Mouse (Mus musculus) embryonic facial prominence, embryonic 15.5 days (tissue): ENCODE measurements around the gene Magi1. TPM values are rescaled to one million over a fixed set of nuclear protein-coding genes. Genes with fewer than 3 reads are reported as not detected.

Source experiments
- ATAC-seq: fragments of 200-750 bp; cut with Nextera tagmentation; 2 replicates; pipeline ENCODE4 v1.8.0; 2017; ENCODE audit warnings: low read depth, moderate TSS enrichment; ENCODE audit not compliant: insufficient number of reproducible peaks, low FRiP score, low TSS enrichment
- H3K27ac ChIP-seq: fragments of 300-500 bp; sonication (generic); replicated peaks from 2 replicates; pipeline ENCODE4 v1.5.1; 2015; ENCODE audit warnings: mild to moderate bottlenecking, inconsistent platforms
- H3K27me3 ChIP-seq: fragments of 300-500 bp; sonication (generic); 2 replicates; pipeline ENCODE4 v1.6.1; 2015; ENCODE audit warnings: inconsistent platforms
- H3K36me3 ChIP-seq: fragments of 300-500 bp; sonication (generic); 2 replicates; pipeline ENCODE4 v1.6.1; 2015; ENCODE audit warnings: mild to moderate bottlenecking, inconsistent platforms
- H3K4me1 ChIP-seq: fragments of 300-500 bp; sonication (generic); 2 replicates; pipeline ENCODE4 v1.6.1; 2015; ENCODE audit warnings: inconsistent platforms
- H3K4me2 ChIP-seq: fragments of 300-500 bp; sonication (generic); replicated peaks from 2 replicates; pipeline ENCODE4 v1.6.1; 2015; ENCODE audit warnings: mild to moderate bottlenecking, inconsistent platforms
- H3K4me3 ChIP-seq: fragments of 300-500 bp; sonication (generic); replicated peaks from 2 replicates; pipeline ENCODE4 v1.5.1; 2015; ENCODE audit warnings: mild to moderate bottlenecking, inconsistent platforms
- H3K9ac ChIP-seq: fragments of 300-500 bp; sonication (generic); 2 replicates; pipeline ENCODE4 v1.6.1; 2015; ENCODE audit warnings: inconsistent platforms
- H3K9me3 ChIP-seq: fragments of 300-500 bp; sonication (generic); replicated peaks from 2 replicates; pipeline ENCODE4 v1.6.1; 2016; ENCODE audit warnings: inconsistent platforms
- WGBS: fragments of 180-500 bp; shearing (Covaris S2); methylation state at CpG from one replicate; pipeline ENCODE4 v1.1.7; 2015; 5-methylcytosine and 5-hydroxymethylcytosine counted together
- polyA plus RNA-seq: library from polyadenylated mRNA; unstranded; fragments of >200 nt; fragmentation: Nextera tagmentation; extraction: Ambion mirVana; gene quantifications from 2 replicates; pipeline ENCODE4 v1.2.1, GENCODE M21; 2015

Gene Magi1
- polyA plus RNA-seq, 1 experiment from 2014 or later: 8.3 TPM

DNA sequence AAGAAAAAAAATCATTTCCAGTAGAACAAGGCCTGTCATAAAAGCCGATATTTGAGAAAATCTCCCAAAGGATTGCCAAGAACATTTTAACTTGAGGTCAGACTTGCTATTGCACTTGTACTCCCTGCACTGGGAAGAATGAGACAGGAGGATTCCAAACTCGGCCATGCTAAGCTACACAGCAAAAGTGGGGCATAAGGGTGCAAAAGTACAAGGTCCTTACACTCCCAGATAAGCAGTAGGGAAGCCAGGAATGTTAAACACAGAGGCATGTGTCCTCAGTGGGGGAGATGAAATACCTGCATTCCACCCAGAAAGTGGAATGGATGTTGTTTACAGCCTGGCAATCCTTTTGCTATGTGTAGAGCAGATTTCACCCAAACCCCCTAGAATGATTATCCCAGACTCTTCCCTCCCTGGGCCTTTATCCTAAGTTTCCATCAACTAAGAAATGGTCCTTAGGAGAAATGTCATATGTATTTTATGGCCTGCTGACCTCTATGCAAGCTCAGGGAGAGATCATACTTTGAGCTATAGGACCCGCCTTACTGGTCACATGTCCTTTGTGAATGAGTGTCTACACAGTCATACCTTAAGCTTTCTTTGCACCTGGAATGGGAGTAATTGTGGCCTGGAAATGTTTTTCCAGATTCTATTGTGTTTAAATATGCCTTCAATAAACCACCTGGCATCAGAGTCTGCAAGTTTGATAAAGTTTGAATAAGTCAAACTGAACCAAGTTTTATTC lies 128.7 kb downstream of the Magi1 start:
- H3K4me2 ChIP-seq: no peak overlapping the region
- 62% methylated on average over 3 of the region's 3 CpGs for WGBS
- H3K36me3 ChIP-seq: no peaks in the 10 kb centered on the region
- no peak overlapping the region for H3K4me3 ChIP-seq
- peaks cover 17% of the 10 kb centered on the region for H3K4me1 ChIP-seq
- no peaks in the 10 kb centered on the region for H3K27me3 ChIP-seq
- ATAC-seq: no peak
- no peaks in the 10 kb centered on the region for H3K9me3 ChIP-seq
- no peak overlapping the region for H3K27ac ChIP-seq
- H3K9ac ChIP-seq: no peak overlapping the region

DNA sequence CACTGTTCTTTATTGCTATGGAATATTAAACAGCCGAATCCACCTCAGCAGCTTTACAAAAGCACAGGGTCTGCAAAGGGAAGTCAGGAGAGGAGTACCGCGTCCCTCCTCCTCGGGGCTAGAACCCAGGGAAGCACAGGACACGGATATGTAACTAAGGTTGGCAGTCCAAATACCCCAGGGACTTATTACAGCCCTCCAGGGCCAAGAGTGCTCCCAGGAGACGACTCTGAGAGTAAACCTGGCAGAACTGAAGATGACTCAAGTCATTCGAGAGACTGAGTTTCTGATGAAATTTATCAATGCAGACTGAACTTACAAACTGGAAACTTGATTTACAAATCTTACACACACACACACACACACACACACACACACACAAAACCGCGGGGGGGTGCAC lies 130.8 kb downstream of the Magi1 start:
- Histone ChIP-seq H3K9ac (no peak overlapping the region), H3K4me3 (no peak overlapping the region), H3K4me1 (peaks cover 21% of the 10 kb centered on the region), H3K27me3 (no peaks in the 10 kb centered on the region), H3K4me2 (no peak overlapping the region), H3K27ac (no peak overlapping the region), H3K36me3 (no peaks in the 10 kb centered on the region), H3K9me3 (no peaks in the 10 kb centered on the region)
- 63% methylated on average over 9 of the region's 9 CpGs for WGBS
- no peak for ATAC-seq

DNA sequence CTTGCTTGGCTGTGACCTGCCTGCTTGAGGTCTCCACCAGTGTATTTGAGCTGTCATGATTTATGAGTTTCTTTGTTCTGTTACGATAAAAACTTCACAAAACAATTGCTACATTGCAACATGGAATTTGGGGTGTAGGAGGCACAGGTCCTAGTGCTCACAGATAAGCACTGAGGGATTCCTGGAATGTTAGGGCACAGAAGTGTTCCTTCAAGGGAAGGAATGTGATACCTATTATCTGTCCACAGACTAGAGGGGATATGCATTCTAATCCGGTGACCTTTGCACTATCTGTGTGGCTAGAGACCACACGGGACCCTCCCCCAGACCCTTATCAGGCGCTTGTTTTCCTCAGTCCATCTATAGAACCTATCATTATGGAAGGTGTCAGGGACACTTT lies 132.8 kb downstream of the Magi1 start:
- Histone ChIP-seq H3K9me3 (no peaks in the 10 kb centered on the region), H3K36me3 (no peaks in the 10 kb centered on the region), H3K4me2 (no peak overlapping the region), H3K4me3 (no peak overlapping the region), H3K27me3 (no peaks in the 10 kb centered on the region), H3K27ac (no peak overlapping the region), H3K9ac (no peak overlapping the region), H3K4me1 (peaks cover 19% of the 10 kb centered on the region)
- WGBS: 55% methylated on average over 4 of the region's 4 CpGs
- no peak for ATAC-seq

DNA sequence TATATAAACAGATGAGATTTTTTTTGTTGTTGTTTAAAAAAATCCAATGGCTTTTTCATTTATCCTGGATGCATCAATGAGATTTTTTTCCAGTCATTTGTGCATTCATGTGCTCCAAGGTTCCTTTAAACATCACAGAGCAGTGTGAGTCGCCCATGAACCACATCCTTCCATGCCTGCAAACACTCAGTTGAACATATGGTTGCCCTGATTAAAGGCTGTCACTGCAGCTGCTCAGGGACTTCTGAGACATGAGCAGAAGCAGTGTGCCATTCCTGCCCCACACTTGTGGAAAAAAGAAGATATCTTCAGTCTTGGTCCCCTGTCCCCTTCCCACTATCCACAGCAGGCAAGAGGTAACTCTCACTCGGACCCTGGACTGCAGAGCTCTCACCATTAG lies 133.9 kb downstream of the Magi1 start:
- Histone ChIP-seq H3K4me1 (peaks cover 19% of the 10 kb centered on the region), H3K9ac (no peak overlapping the region)

DNA sequence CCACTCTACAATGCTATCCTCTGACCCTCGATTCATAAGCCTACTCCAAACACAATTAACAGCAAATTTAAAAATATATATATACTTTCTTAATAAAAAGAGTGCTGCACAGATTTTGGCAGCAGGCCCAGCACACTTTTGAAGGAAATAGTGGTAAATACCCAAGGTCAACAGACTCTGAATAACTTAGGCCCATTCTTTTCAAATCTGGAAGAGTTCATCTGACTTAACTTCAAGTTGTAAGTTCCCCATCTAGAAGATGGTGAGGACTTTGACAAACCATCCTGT lies 137.6 kb downstream of the Magi1 start:
- Histone ChIP-seq H3K36me3 (no peaks in the 10 kb centered on the region), H3K4me2 (no peak overlapping the region), H3K9me3 (no peaks in the 10 kb centered on the region), H3K4me1 (peaks cover 18% of the 10 kb centered on the region), H3K27me3 (no peaks in the 10 kb centered on the region), H3K4me3 (no peak overlapping the region), H3K9ac (no peak overlapping the region), H3K27ac (no peak overlapping the region)
- 35% methylated on average over 1 of the region's 1 CpGs for WGBS
- no peak for ATAC-seq

More for the DNA sequence above, 133.9 kb downstream of the Magi1 start:
- Histone ChIP-seq H3K9me3 (no peaks in the 10 kb centered on the region), H3K4me2 (no peak overlapping the region), H3K36me3 (no peaks in the 10 kb centered on the region), H3K27me3 (no peaks in the 10 kb centered on the region), H3K4me3 (no peak overlapping the region), H3K27ac (no peak overlapping the region)
- ATAC-seq: no peak
- 42% methylated on average over 2 of the region's 2 CpGs for WGBS

DNA sequence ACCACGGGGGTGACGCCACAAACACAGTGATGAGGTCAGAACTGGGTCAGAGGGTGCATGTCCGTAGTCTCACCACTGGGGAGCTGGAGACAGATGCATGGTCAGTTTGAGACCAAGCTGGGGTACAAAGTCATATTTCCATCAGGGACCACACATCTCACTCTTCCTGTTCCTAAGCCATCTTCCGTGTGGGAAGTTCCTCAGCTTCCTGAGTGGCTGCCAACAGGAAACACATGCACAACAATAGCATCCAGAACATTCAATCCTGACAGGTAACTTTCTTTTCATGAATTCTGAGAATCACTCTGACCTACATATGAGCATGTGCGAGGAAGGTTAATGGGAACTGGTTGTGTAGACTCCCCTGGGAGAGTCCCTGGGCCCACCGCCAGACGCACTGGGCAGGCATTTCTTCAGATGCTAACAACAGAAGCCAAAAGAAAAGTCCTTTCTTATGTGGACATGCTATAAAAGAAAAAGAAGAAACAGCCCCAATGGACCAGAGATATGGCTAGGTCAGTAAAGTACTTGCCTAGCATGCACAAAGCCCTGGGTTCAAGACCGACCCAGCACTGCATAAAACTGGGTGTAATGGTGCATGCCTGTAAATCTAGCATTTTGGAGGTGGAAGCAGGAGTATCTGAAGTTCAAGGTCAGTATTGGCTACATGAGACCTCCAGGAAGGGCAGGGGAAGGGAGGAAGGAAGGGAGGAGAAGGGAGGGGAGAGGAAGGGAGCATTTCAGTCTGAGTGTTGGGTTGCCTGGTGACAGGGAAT lies 138.1 kb downstream of the Magi1 start:
- ATAC-seq: no peak
- 81% methylated on average over 8 of the region's 8 CpGs for WGBS
- Histone ChIP-seq H3K36me3 (no peaks in the 10 kb centered on the region), H3K27ac (no peak overlapping the region), H3K4me1 (peaks cover 18% of the 10 kb centered on the region), H3K4me2 (no peak overlapping the region), H3K27me3 (no peaks in the 10 kb centered on the region), H3K4me3 (no peak overlapping the region), H3K9ac (no peak overlapping the region), H3K9me3 (no peaks in the 10 kb centered on the region)

DNA sequence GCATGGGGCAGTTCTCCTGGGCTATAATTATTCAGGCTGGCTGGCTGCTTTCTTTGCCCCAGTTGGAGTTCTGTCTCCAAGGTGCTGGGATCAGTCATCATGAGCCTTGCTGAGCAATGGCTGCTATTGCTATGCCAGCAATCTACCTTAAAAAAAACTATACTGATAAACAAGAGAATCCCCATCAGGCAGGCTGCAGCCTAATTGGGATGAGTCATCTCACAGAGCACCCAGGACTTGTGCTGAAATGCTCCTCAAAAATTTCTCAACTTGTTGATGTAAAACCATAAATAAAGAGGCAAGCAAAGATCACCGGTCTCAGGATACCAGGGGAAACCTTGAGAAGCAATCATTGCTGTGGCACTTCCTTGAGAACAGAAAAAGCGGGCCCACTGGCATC lies 141.2 kb downstream of the Magi1 start:
- Histone ChIP-seq H3K36me3 (no peaks in the 10 kb centered on the region), H3K9ac (no peak overlapping the region)
- ATAC-seq: no peak

DNA sequence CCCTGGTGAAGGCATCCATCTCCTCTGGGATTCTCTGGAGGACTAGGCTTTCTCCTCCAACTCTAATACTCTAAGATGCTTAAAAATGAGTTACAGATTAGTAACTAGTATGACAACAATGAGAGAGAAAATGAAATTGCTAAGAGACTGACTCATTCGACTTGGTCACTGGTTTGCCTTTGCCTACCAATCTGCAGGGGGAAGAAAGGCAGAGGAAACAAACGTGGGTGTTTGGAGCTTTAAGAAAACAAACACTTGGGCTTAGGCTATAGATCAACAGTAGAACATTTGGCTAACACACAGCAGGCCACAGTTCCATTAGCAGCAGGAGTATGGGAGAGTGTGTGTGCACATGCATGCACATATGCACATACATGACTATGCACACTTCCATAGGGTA lies 142.2 kb downstream of the Magi1 start:
- WGBS: 65% methylated on average over 2 of the region's 2 CpGs
- H3K4me1 ChIP-seq: peaks cover 4% of the 10 kb centered on the region; the same call in 1 of the 2 replicates
- ATAC-seq: no peak
- no peak overlapping the region for H3K4me3 ChIP-seq
- no peaks in the 10 kb centered on the region for H3K9me3 ChIP-seq
- H3K4me2 ChIP-seq: no peak overlapping the region
- no peak overlapping the region for H3K9ac ChIP-seq
- no peak overlapping the region for H3K27ac ChIP-seq
- no peaks in the 10 kb centered on the region for H3K27me3 ChIP-seq
- no peaks in the 10 kb centered on the region for H3K36me3 ChIP-seq

More for the DNA sequence above, 141.2 kb downstream of the Magi1 start:
- Histone ChIP-seq H3K27ac (no peak overlapping the region), H3K9me3 (no peaks in the 10 kb centered on the region), H3K4me2 (no peak overlapping the region), H3K4me1 (peaks cover 4% of the 10 kb centered on the region; the same call in 1 of the 2 replicates), H3K4me3 (no peak overlapping the region), H3K27me3 (no peaks in the 10 kb centered on the region)
- 85% methylated on average over 2 of the region's 2 CpGs for WGBS

DNA sequence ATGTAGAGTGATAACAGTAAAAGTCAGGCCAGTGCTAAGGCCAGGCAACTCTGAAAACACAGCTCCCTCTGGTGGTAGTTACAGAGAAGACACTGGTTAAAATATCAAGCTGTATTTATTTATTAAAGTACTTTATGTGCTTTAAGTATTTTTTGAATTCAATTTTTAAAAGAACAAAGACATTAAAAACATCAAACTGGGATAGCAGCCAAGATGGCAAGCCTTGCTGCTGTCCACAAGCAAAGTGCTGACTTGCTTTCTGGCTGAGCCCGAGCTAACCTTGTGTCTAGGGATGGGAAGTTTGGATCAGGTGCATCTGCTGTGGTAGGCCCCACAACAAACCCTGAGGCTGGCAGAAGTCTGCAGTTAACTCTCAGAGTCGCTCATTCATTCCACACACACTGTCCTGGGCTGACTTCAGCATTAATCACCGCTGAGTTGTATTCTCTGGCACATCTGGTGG lies 143.7 kb downstream of the Magi1 start:
- Histone ChIP-seq H3K4me2 (no peak overlapping the region), H3K4me1 (no peaks in the 10 kb centered on the region), H3K27ac (no peak overlapping the region), H3K9ac (no peak overlapping the region), H3K9me3 (no peaks in the 10 kb centered on the region), H3K4me3 (no peak overlapping the region), H3K27me3 (no peaks in the 10 kb centered on the region), H3K36me3 (no peaks in the 10 kb centered on the region)
- WGBS: 67% methylated on average over 3 of the region's 3 CpGs
- ATAC-seq: no peak

DNA sequence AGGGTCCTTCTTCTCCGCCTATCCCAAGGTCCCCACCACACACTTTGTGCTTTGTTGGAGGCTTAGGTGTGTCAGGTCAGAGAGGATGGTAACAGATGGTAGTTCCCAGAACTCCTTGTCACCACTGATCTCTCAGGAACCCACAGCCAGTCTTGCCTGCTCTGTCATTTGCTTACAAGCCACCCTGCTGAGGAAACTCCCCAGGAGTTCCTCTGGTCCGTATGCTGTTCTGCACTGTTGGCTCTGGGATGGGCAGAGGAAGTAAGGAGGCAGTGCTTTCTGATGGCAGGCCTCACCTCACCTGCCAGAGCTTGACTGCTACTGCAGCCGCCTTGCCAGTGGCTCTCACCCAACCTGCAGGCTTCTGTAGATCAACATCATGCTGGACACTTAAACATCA lies 147.0 kb downstream of the Magi1 start:
- no peak overlapping the region for H3K27ac ChIP-seq
- no peaks in the 10 kb centered on the region for H3K9me3 ChIP-seq
- H3K36me3 ChIP-seq: no peaks in the 10 kb centered on the region
- no peak for ATAC-seq
- H3K9ac ChIP-seq: no peak overlapping the region
- H3K4me1 ChIP-seq: no peaks in the 10 kb centered on the region
- no peak overlapping the region for H3K4me2 ChIP-seq
- 74% methylated on average over 3 of the region's 3 CpGs for WGBS
- H3K4me3 ChIP-seq: no peak overlapping the region
- no peaks in the 10 kb centered on the region for H3K27me3 ChIP-seq

DNA sequence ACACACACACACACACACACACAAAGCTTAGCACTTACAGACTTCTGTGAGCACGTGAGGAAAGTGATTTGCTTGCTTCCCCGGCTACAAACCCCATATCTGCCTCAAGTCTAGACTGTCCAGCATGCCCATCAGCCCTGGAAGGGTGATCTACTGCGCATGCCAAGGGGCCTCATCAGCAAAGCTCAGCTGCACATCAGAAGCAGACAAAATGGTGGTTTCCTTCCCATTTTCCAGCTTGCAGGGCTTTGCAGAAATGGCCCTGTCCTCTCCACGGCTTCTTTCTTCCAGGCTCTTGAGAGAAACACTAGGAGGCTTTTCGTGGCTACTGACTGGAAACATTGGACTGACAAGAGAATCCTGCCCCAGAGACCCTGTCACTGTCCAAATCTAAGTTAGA lies 149.6 kb downstream of the Magi1 start:
- Histone ChIP-seq H3K27ac (no peak overlapping the region), H3K9ac (no peak overlapping the region), H3K36me3 (no peaks in the 10 kb centered on the region), H3K9me3 (no peaks in the 10 kb centered on the region), H3K4me3 (no peak overlapping the region), H3K27me3 (no peaks in the 10 kb centered on the region), H3K4me2 (no peak overlapping the region), H3K4me1 (peaks cover under 1% of the 10 kb centered on the region; the same call in 1 of the 2 replicates)
- no peak for ATAC-seq
- WGBS: 81% methylated on average over 5 of the region's 5 CpGs
